Mouse (Mus musculus): Measurements from ENCODE around the gene Megf11.

Gene Megf11

DNA sequence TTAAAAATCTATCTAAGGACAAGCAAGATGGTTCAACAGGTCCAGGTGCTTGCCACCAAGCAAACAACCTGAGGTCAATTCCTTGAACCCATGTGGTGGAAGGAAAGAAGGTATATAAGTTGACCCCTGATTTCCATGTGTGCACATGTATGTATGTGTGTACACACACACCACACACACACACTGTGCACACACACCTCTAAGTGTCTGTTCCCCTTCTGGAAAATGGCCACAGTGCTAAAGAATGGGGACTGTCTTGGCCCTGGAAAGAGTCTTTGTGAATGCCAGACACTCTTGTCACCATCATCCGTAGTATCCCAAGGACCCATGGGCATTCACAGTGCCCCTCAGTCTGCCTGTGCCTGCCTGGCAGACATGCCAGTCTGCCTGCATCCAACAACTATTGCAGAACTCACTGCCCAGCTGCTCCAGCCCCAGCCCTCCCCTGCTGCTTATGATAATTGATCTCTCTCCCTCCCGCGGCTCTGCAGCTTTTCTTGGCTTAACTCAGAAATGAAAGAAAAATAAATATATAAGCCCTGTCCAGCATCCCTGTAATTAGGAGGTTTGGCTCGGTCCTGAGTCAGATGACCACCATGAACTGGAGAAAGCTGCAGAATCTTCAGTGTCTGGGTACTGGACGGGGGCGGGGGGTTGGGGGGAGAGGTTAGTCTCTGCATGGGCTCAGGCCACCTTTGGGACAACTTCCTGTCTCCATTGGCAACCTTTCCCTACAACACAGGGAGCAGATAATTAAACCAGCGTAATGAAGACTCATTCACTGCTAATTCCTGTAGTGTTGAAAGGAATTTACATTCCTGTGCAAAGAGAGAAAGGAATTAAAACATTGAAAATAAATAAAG, 226.9 kb downstream of the Megf11 start:
- no peak for DNase-seq

DNA sequence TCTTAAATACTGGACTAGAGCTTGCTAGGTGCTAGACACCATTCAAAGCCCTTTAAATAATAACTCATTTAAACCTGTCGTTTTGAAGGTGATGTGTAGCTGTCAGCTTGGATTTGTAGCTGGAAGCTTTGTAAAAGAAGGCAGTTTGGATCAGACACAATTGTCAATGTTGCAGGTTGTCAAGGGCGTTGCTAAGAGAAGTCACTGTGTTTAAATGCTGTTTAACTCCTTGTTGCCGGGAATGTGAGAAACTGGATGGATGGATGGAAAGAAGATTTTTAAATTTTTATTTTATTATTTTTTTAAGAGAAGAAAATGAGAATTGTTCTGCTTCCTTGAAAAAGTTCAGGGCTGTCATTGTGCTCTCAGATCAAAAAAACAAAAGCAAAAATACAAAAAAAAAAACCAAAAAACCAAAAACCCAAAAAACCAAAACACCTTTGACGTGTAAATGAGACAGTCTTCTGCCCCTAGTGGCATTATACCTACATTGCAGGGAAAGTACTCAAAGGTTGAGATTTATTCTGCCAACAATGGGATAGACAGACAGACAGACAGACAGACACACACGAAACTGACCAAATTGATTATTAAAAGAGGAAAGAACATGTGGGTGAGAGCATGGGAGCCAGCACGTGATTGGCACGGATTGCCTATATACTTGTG, 227.7 kb downstream of the Megf11 start:
- DNase-seq: no peak

DNA sequence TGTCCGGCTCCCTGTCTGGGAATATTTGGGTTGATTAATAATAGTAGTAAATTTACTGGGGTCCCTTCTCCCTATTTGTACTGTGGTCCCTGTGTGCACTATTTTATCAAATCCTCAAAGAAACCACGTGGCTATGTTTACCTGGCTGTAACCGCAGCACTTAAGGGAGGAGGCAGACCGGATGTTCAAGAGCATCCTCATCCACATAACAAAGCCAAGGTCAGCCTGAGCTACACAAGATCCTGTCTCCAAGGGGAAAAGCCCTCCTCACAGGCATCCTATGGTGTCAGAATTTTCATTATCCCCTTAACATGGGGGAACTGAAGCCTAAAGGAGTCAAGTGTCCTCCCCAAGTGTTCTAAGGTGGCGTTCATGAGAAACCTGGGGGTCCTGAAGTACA, 232.0 kb downstream of the Megf11 start:
- DNase-seq: no peak

DNA sequence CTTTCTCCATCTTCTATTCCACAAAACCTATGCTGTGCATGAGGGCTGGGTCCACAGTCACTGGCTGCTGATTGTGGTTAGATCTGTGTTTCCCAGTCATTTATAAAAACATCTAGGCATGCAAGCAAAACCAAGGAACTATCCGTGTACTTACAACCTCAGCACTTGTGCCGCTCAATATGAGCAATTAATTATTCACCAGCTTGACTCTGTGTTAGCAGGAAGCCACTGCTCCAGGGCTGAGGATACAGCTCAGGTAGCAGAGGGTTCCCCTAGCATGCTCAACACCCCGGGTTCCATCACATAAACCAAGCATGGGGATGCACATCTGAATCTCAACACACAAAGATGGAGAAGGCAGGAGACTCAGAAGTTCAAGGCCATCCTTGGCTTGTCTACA, 233.0 kb downstream of the Megf11 start:
- no peak for DNase-seq

DNA sequence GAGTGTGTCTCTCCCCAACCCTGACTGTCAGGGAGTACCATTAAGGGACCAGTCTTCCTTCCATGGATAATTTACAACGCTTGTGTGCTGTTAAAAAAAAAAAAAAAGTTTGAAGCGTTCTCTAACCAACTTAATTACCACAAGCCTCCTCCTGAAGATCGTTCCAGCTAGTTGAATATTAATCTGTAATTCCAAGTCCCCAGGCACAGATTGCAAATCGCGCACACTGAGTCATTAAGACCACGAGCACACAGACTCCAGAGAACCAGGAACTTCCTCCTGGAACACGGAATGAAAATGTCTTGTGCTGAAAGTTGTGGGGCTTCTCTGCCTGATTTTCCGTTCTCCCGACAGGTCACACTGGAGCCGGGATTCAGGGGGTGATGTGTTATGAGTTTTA, 234.0 kb downstream of the Megf11 start:
- DNase-seq: no peak

DNA sequence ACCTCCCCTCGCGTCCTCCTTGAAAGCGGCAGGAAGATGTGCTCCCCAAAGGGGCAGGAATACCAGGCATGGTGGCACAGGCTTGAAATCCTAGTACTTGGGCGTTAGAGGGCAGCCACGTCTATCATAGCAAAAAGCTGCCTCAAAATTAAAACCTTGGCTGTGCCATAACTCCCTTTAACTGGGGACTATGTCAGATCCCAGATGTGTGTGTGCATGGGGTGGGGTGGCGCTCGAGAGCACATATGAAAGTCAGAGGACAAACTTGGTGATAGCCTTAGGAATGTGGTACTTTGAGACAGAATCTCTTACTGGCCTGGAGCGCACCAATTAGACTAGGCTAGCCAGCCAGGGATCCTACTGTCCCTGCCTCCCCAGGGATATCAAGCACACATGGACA, 235.2 kb downstream of the Megf11 start:
- no peak for DNase-seq

DNA sequence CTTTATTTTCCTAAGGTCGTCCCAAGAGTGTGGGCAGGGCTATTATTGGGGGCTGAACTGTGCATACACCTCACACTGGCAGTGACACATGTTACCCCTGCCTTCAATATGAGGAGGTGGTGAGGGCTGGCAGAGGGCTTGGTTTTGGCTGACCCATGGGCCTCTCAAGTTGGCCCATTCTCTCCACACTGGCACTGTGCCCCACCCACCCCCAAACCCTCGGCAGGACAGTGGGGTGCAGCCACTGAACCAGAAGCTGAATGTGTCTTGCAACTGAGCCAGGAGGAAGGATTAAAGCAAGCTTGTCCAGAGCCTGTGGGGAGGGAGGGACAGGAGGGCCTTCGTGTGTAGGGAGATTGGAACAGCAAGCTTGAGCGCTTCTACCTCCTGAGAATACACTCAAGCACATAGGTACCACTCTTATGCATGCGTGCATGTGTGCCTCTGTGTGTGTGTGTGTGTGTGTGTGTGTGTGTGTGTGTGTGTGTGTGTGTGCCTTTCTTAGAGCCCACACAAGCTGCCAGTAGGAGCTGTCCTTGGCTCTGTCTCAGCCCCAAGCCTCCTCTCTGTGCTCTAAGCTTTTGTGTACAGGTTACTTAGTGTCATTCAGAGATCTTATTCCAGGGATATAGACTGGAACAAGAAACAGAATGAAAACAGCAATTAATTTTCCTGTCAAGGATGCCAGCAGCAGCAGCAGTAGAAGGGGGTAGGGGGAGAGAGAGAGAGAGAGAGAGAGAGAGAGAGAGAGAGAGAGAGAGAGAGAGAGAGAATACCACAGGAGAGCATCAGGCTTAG, 236.3 kb downstream of the Megf11 start:
- DNase-seq: no peak

DNA sequence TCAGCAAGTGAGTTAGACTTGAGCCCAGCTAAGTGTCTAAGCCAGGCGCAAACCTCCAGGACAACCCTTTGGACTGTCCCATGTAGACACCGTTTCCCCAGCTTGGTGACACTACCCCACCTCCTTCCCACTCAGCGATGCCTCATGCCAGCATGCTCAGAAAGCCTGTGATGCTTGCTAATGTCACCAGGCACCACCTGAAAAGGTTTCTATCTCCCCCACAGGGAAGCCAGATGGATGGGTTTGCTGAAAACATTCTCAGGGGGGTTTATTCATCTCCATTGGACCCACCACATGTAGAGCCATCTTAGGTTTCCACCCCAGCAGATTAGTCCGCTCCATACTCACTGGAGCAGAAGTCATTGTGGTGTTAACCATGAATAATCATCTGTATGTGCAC, 237.9 kb downstream of the Megf11 start:
- no peak for DNase-seq

DNA sequence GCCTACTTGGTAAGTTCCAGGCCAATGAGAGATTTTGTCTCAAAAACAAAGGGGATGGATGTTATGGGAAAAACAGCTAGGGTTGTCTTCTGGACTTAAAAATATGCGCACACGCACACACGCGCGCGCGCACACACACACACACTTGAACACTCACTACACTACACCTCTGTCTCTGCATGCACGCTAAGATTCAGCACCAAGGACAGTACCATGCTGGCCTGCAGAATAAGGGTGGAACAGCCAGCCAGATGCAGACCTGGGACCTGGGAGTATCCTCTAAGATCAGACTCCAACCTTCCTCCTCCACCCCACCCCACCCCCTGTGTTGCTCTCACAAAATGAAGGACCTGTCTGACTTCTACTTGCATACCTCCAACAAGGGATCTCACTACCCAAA, 239.1 kb downstream of the Megf11 start:
- peak in 1 of 2 experiments; percentile 10 for DNase-seq

DNA sequence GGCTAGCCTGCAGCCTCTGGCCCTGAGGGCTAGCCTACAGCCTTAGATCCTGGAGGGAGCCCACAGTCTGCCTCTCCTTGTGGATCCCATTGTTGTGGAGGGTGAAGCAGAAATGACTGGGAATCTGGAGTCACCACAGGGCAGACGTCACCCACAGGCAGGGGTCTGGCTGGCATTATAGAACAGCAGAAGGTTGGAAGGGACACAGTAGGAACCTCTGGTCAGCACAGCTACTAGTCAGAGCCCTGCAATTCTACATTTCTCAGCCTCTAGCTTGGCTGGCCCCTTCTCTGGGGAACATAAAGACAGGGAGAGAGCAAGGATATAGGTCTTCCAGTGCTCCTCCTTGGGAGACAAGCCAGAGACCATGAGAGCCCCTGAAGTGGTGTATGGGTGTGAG, 244.4 kb downstream of the Megf11 start:
- no peak for DNase-seq

DNA sequence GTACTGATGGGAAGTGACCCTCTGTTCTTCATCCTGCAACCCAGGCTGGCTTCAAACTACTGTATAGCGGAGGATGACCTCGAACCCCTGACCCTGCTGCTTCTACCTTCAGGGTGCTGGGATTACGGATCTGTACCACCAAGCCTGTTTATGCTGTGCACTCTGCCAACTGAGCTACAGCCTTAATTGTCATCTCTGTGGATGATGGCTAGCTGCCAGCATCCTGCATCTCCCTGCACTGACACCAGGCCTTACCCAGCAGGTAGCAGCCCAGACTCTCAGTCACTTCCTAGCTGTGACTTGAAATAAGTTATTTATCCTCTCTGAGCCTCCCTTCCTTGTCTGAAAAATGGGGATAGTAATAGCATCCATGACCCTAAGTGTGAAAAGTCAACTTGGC, 247.7 kb downstream of the Megf11 start:
- DNase-seq: no peak

DNA sequence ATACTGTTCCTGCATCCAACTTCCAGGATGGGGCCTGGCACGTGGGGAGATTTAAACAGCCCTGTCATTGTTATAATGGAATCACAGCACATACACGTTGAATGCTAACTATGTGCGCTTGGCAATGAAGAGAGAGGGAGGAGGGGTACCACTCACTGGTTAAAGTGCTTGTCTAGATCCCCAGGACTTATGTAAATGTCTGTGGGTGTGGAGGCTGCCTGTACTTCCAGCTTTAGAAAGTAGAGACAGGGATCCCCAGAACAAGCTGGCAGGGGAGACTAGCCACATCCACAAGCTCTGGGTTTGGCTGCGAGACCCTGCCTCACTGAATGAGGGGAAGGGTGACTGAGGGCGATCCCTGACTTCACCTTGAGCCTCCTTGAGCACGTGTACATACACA, 250.7 kb downstream of the Megf11 start:
- no peak for DNase-seq

DNA sequence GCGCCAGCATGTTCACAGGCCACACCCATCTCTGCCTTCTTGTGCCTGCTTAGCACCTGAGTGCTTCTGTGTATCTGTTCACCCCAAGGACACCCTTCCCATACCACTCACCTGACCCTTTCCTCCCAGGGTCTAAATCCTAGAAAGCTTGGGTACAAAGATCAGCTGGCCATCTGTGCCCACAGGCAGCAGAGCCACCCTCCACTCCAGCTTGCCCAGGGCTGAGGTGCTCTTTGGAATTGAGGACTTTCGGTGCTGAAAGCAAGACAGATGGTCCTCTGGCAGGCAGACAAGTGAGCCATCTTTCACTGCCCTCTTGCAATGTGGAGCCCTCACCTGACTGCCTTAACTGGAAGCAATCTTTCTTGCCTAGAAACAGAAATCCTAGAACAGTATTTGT, 251.5 kb downstream of the Megf11 start:
- DNase-seq: no peak

DNA sequence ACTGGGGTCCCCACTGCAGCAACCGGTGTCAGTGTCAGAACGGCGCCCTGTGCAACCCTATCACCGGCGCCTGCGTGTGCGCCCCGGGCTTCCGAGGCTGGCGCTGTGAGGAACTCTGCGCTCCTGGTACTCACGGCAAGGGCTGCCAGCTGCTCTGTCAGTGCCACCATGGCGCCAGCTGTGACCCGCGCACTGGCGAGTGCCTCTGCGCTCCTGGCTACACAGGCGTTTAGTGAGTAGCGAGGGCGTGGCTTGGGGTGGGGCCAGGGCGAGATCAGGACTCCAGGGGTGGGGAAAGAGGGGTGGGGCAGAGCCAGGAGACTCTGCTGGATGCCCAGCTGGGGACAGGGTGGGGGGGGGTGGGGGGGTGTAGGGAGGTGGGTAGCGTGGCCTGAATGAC, 252.8 kb downstream of the Megf11 start:
- DNase-seq: peak in 1 of 2 experiments; percentile 3

DNA sequence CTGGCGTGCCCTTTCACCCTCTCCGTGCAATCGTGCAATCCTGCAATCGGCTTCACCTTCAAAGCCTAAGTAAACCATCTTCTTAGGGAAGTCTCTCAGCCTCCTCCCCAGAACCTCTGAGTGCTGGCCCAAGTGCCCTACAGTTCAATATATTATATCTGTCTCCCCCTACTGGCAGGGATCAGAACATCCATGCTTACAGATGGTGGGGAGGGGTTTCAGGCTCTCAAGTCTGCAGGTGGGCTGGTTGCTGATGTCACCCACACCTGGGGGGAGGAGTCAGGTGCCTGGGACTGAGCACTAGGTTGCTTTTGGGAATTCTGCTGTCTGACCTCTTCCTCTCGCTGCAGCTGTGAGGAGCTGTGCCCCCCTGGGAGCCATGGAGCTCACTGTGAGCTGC, 254.2 kb downstream of the Megf11 start:
- DNase-seq: peak; percentile 6 to 9

DNA sequence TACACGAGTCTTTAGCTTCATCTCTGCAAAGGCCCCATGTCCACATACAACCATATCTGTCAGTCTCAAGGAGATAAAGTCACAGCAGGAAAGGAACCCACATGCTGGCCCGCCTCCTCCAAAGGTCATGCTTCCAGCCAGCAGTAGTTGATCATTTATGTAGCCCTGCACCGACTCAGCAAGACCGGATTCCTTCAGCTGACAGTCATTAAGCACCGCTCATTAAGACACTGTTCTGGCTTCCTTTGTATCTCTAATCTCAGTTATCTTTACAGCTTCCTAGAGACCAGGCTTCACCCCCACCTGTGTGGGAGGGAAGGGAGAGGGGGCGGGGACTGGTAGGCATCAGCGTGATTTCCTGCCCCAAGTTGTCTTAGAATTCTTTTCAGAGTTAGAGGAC, 258.7 kb downstream of the Megf11 start:
- no peak for DNase-seq

DNA sequence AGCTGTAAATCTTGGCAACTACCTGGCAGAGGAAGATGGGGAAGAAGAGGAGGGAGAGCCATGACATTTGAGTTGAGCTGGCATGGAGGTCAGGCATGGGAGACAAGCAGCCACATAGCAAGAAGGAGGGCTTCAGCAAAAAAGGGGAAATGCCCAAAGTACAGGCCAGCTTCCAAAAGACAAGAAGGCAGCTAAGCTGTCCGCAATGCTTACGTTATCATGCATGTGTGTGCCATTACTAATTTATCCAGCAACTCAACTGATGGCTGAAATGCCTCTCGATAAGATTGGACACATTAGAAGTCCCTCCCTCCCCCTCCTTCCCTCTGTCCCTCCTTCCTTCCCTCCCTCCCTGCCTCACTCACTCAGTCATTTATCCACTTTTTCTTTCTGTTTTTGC, 260.0 kb downstream of the Megf11 start:
- no peak for DNase-seq

DNA sequence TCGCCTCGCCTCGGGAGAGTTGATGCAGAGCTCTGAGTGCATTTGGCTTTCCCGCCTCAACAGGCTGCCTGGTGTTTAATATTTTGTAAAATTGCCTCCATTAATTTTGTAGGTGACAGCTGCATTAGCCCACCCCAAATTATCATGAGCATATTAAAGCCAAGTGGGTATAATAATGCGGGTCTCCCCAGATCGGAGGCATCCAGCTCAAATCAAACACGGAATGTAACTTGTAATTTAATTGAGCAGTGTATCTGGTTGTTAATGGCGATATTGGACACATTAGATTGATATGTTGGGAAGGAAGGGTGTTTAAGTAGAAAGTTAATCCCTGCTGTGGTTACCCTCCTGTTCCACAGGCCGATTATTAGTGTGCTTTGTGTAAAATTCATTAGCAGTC, 264.0 kb downstream of the Megf11 start:
- no peak for DNase-seq

DNA sequence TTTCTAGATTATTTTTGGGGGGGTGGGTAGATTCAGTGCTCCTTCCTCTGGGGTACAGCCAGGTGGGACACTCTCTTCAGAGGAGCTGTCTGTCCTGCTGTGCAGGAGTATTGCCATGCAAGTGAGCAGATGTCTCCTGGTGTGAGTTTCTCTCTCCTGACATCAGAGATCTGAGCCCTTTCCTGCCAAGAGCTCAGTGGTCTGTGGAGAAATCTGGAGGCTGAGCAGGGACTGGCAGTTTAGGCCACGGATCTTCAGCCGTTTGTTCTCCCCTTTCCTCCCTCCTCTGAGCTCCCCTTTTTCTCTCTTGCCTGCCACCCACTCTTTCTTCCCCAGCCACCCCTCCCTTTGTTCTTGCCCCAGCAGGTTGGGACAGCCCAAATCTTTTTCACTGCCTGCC, 264.5 kb downstream of the Megf11 start:
- DNase-seq: no peak

DNA sequence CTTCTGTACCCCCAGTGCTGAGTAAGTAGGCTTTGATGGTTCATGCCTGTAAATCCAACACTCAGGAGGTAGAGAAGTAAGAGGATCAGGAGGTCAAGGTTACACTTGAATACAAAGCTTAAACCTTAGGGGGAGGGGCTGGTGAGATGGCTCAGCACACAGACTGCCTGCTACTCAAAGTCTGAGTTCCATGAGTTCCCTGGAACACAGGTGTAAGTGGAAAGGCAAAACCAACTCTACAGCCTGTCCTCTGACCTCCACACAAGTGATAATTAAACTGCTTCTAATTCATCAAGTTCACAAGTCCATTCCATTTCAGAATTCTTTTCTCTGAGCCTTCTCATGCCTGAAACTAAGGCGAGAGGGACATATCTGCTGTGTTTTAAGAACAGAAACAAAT, 265.8 kb downstream of the Megf11 start:
- no peak for DNase-seq

DNA sequence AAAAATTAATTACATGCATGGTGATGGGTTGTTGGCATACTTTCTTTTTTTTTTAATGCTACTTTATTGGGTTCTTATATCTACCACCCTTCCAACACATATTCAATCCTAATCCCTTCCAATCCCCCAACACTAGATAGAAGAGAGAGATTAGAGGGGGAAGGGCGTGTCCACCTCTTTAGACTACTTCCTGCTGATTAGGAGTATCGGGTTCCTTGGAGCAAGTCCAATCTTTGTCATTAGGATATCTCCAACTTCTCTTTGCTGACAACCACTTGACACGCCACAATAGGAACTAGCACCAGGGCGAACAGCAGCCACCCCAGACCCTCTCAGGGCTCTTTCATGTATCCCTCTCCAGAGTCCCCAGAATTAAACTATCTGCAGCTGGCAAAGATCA, 266.3 kb downstream of the Megf11 start:
- DNase-seq: no peak

DNA sequence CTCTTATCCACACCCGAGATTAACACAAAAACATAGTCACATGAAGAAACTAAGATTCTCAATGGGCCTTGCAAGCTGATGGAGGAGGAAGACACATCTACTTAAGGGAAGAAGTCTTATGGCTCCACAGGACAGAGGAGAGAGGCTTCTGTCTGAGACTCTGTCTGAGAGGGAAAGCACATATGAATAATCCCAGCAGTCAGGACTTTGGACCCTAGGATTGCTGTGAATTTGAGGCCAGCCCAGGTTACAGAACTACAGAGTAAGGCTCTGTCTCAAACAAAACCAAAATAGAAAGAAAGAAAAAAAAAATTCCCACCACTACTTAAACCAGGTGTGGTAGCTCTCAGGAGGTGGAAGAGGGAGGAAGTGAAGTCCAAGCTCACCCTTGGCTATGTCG, 266.7 kb downstream of the Megf11 start:
- no peak for DNase-seq

DNA sequence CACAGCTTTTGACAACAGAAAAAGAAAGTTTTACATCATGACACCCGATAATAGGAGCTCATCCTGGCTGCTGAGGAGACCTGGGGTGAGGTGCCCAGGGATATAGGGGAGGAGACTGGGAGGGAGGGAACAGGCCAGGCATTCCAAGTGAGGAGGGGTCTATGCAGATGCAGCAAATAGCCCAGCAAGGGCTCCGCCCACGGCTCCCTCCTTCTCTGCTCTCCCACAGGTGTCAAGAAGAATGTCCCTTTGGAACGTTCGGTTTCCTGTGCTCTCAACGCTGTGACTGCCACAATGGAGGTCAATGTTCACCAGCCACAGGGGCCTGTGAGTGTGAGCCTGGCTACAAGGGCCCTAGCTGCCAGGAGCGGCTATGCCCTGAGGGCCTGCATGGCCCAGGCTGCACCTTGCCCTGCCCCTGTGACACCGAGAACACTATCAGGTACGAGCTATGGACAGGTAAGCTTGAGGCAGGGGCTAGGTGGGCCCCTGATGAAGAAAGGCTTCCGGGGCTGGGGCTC, 267.5 kb downstream of the Megf11 start:
- DNase-seq: no peak

DNA sequence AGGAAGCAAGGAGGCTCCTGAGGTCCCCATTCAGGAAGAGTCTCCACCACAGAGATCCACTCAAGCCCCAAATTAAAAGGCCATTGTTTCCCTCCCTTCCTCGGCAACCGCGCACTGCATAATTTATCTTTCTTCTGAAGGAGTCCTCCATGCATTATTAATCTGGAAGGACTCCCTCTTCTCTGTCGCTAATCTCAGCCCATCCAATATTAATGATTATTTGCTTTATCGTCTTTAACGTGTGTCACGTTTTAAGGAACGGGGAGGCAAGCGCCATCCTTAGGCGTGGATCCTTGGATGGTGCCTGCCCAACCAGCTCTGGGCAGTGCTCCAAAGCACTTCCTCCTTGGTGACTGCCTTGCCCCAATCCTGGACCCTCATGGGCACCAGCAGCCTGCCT, 269.3 kb downstream of the Megf11 start:
- DNase-seq: no peak
